17 mouse cellular contexts compared by ENCODE assay signal in the genomic region with DNA sequence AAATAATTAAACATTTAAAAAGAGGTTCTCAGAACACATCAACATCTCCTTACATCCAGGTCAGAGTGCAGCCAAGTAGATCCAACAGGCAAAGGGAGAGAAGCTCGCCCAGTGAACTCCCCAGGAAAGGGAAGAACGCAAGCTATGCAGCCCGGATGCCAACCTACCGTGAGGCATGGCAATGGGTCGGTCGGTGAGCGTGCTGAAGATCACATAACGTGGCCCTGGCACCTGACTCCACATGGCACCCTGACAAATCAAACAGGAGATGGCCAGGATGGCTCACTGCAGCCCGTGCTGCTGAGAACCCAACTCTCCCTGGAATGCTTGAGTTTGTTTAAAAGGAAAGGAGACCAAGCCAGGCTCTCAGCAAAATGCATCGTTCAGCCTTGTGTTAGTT.
"Had no signal": no experiment of that assay in that cellular context is flagged by ENCODE, and none has a peak within 500 bp of the region (broad histone marks: within the 10 kb centered on the region; RNA-seq: fewer than 3 reads in every experiment).

No protein-coding gene starts in this region.

- H3K4me3 ChIP-seq: layer of hippocampus, adult 2 months; limb, embryonic 12.5 days; liver, embryonic 15.5 days; midbrain, embryonic 15.5 days; neural tube, embryonic 13.5 days; stomach, embryonic 15.5 days had no signal

- DNase-seq: kidney, postnatal 10 days; kidney, postnatal 4 days; liver; lung, adult 2 months; lung, postnatal 36 days; right cerebral cortex, postnatal 14 days; thymus, adult 2 months; thymus, postnatal 36 days had no signal

- ATAC-seq: intestine, postnatal 0 days; lung, postnatal 0 days; midbrain, embryonic 15.5 days had no signal

- H3K36me3 ChIP-seq: limb, embryonic 12.5 days; liver, embryonic 15.5 days; midbrain, embryonic 15.5 days; neural tube, embryonic 13.5 days; stomach, embryonic 15.5 days had no signal

- H3K9me3 ChIP-seq: limb, embryonic 12.5 days; liver, embryonic 15.5 days; midbrain, embryonic 15.5 days; neural tube, embryonic 13.5 days; stomach, embryonic 15.5 days had no signal

- H3K4me1 ChIP-seq: limb, embryonic 12.5 days; liver, embryonic 15.5 days; midbrain, embryonic 15.5 days; neural tube, embryonic 13.5 days; stomach, embryonic 15.5 days had no signal

- H3K4me2 ChIP-seq: limb, embryonic 12.5 days; liver, embryonic 15.5 days; midbrain, embryonic 11.5 days; midbrain, embryonic 15.5 days; neural tube, embryonic 13.5 days; stomach, embryonic 15.5 days had no signal

- H3K27me3 ChIP-seq: limb, embryonic 12.5 days; liver, embryonic 15.5 days; midbrain, embryonic 15.5 days; neural tube, embryonic 13.5 days; stomach, embryonic 15.5 days had no signal

- H3K27ac ChIP-seq: layer of hippocampus, adult 2 months; limb, embryonic 12.5 days; liver, embryonic 15.5 days; midbrain, embryonic 15.5 days; neural tube, embryonic 13.5 days; stomach, embryonic 15.5 days had no signal

- H3K9ac ChIP-seq: limb, embryonic 12.5 days; liver, embryonic 15.5 days; midbrain, embryonic 15.5 days; neural tube, embryonic 13.5 days; stomach, embryonic 15.5 days had no signal
